Mouse (Mus musculus) C2C12 (cell line): Measurements from ENCODE around the gene 4922502D21Rik.

ENCODE experiments used
- CEBPB ChIP-seq: IDR thresholded peaks from one replicate; pipeline ENCODE4 v1.6.1; 2011; ENCODE audit warnings: low read depth, mild to moderate bottlenecking, control low read depth, moderate library complexity
- CTCF ChIP-seq: IDR thresholded peaks from one replicate; pipeline ENCODE4 v1.5.1; 2011; ENCODE audit not compliant: control insufficient read depth, insufficient read depth, insufficient read length
- FOSL1 ChIP-seq: IDR thresholded peaks from one replicate; pipeline ENCODE4 v1.8.0; 2011; ENCODE audit warnings: mild to moderate bottlenecking, low read length; ENCODE audit not compliant: poor library complexity, insufficient read depth, severe bottlenecking
- MAX ChIP-seq: IDR thresholded peaks from one replicate; pipeline ENCODE4 v1.6.1; 2011; ENCODE audit warnings: mild to moderate bottlenecking, control low read depth
- MYOD1 ChIP-seq: IDR thresholded peaks from one replicate; pipeline ENCODE4 v1.6.1; 2011; ENCODE audit warnings: low read depth; ENCODE audit not compliant: control insufficient read depth, insufficient read length
- MYOG ChIP-seq: IDR thresholded peaks from one replicate; pipeline ENCODE4 v1.6.1; 2011; ENCODE audit not compliant: control insufficient read depth, insufficient read length; ENCODE audit errors: extremely low read depth
- USF1 ChIP-seq: IDR thresholded peaks from one replicate; pipeline ENCODE4 v1.6.1; 2011; ENCODE audit warnings: low read depth, mild to moderate bottlenecking, control low read depth, moderate library complexity

GRCm38 (mm10) chr6:129374937-129375471 lies 43.4 kb upstream of the 4922502D21Rik start:
- TF ChIP-seq CTCF, result no peak
- no peak for TF ChIP-seq MYOD1
- no peak for TF ChIP-seq USF1
- no peak for TF ChIP-seq CEBPB
- TF ChIP-seq FOSL1, result no peak
- no peak for TF ChIP-seq MYOG
- TF ChIP-seq MAX, result no peak
